Mouse (Mus musculus) left cerebral cortex, adult 2 months (tissue): ENCODE measurements at regions not wholly inside any gene's neighbourhood (a gene's known extent, or its start where the extent isn't known, plus 50 kb on each side); places are given as distances from the start of the nearest gene placed in this dataset.

ENCODE experiments used
- DNase-seq, 2 experiments: peaks; one replicate each; pipeline ENCODE4 v3.0.0; 2021 to 2022; ENCODE audit warnings: low spot score in 2 of 2, mixed read lengths in 1 of 2; ENCODE audit errors: extremely low spot score in 1 of 2
- H3K27ac ChIP-seq: fragments of 200-600 bp; 2 replicates; pipeline ENCODE4 v1.8.1; 2022
- H3K4me3 ChIP-seq: fragments of 200-600 bp; 2 replicates; pipeline ENCODE4 v1.8.1; 2022
- CTCF ChIP-seq: fragments of 200-600 bp; IDR thresholded peaks from 2 replicates; pipeline ENCODE4 v1.8.1; 2022; ENCODE audit warnings: antibody characterized with exemption, mild to moderate bottlenecking, moderate library complexity
- intact Hi-C: fragments of 180-260 bp; cut with DNase I; formaldehyde crosslinking; loops from one replicate; pipeline ENCODE4 v1.15.1; 2025

GRCm38 (mm10) chr11:79778522-79778921, 183.7 kb downstream of the Utp6 start:
- Histone ChIP-seq H3K4me3 (no peak overlapping the region), H3K27ac (no peak overlapping the region)
- intact Hi-C loops: no loop called here
- DNase-seq: no peak
- no peak for TF ChIP-seq CTCF

GRCm38 (mm10) chr11:79777988-79778387, 184.2 kb downstream of the Utp6 start:
- no peak for DNase-seq
- intact Hi-C loops: no loop called here
- no peak overlapping the region for H3K27ac ChIP-seq
- H3K4me3 ChIP-seq: no peak overlapping the region
- no peak for TF ChIP-seq CTCF

- Histone ChIP-seq H3K4me3 (no peak overlapping the region), H3K27ac (no peak overlapping the region)
- DNase-seq: no peak
- intact Hi-C loops: no loop called here
- no peak for TF ChIP-seq CTCF
Measured at GRCm38 (mm10) chr11:79776577-79776976, 185.6 kb downstream of the Rab11fip4 start.

GRCm38 (mm10) chr11:79773755-79774154, 182.7 kb downstream of the Rab11fip4 start:
- Histone ChIP-seq H3K4me3 (no peak overlapping the region), H3K27ac (no peak overlapping the region)
- DNase-seq: no peak
- TF ChIP-seq CTCF: no peak
- intact Hi-C loops: no loop called here

- no peak overlapping the region for H3K27ac ChIP-seq
- DNase-seq: no peak
- TF ChIP-seq CTCF: no peak
- intact Hi-C loops: no loop called here
- no peak overlapping the region for H3K4me3 ChIP-seq
Measured at GRCm38 (mm10) chr11:79771431-79771830, 180.4 kb downstream of the Rab11fip4 start.

- intact Hi-C loops: no loop called here
- Histone ChIP-seq H3K27ac (no peak overlapping the region), H3K4me3 (no peak overlapping the region)
- no peak for DNase-seq
- TF ChIP-seq CTCF: no peak
Measured at GRCm38 (mm10) chr11:79767111-79767510, 176.1 kb downstream of the Rab11fip4 start.

- TF ChIP-seq CTCF: no peak
- intact Hi-C loops: no loop called here
- DNase-seq: no peak
- Histone ChIP-seq H3K27ac (no peak overlapping the region), H3K4me3 (no peak overlapping the region)
Measured at GRCm38 (mm10) chr11:79766036-79766435, 175.0 kb downstream of the Rab11fip4 start.

GRCm38 (mm10) chr11:79765396-79765795, 174.4 kb downstream of the Rab11fip4 start:
- intact Hi-C loops: no loop called here
- Histone ChIP-seq H3K4me3 (no peak overlapping the region), H3K27ac (no peak overlapping the region)
- DNase-seq: no peak
- TF ChIP-seq CTCF: no peak

- H3K4me3 ChIP-seq: no peak overlapping the region
- TF ChIP-seq CTCF: no peak
- intact Hi-C loops: no loop called here
- H3K27ac ChIP-seq: no peak overlapping the region
- DNase-seq: no peak
Measured at GRCm38 (mm10) chr11:79764026-79764425, 173.0 kb downstream of the Rab11fip4 start.

DNA sequence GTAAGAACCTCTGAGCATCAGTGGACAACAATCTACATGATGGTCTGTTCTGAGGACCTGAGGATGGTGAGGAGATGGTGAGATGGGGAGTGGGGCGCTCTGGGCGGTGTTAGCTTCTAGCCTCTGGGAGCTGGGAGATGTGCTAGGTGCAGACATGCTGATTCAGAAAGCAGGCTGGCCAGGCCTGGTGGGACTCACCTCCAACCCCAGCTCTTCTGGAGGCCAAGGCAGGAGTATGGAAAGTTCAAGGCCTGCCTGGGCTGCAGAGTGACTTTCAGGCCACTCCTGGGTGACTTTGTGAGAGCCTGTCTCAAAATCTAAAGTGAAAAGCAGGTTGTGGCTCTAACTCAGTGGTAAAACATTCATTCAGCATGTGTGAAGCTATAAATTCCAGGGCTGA, 171.6 kb downstream of the Rab11fip4 start:
- Histone ChIP-seq H3K27ac (no peak overlapping the region), H3K4me3 (no peak overlapping the region)
- DNase-seq: no peak
- TF ChIP-seq CTCF: no peak
- intact Hi-C loops: no loop called here

- H3K4me3 ChIP-seq: no peak overlapping the region
- intact Hi-C loops: no loop called here
- DNase-seq: no peak
- no peak for TF ChIP-seq CTCF
- H3K27ac ChIP-seq: no peak overlapping the region
Measured at GRCm38 (mm10) chr11:79762027-79762426, 171.0 kb downstream of the Rab11fip4 start.

- intact Hi-C loops: no loop called here
- TF ChIP-seq CTCF: no peak
- DNase-seq: no peak
- H3K27ac ChIP-seq: no peak overlapping the region
- H3K4me3 ChIP-seq: no peak overlapping the region
Measured at GRCm38 (mm10) chr11:79760533-79760932, 169.5 kb downstream of the Rab11fip4 start.

GRCm38 (mm10) chr11:79758281-79758680, 167.3 kb downstream of the Rab11fip4 start:
- no peak for TF ChIP-seq CTCF
- intact Hi-C loops: no loop called here
- no peak for DNase-seq
- Histone ChIP-seq H3K27ac (no peak overlapping the region), H3K4me3 (no peak overlapping the region)
